Mouse (Mus musculus): ENCODE data around the gene Phex.
A peak's percentile ranks its signal among the peaks of the same experiment; 100 is the strongest.

Phex gene

DNA sequence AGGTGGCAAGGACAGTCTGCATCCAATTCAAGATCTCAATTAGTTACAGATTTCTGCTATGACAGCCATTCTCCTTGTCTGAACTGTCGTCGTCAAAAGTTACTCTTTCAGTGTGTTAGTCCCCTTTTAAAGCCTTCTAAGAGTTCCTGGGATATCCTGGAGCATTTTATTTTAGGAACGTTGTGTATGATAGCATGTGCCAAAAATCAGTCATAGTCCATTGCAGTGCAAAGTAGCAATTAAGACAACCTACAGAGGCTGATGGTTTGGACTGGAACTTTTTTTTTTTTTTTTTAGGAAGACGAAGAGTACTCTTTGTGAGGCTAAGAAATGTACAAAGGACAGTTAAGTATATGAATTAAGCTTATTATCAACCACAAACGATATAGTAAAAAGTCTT is at the start of gene Phex:
Gene Phex, minus strand, starts transcription at position 101 of the 400 bp plus-strand sequence.
- DNase-seq: no peak

- no peak for DNase-seq
These were observed 47.6 kb upstream of the Phex start for GRCm38 (mm10) chrX:157462716-157463115.

- DNase-seq: peak; percentile 29
These were observed 39.3 kb upstream of the Phex start for GRCm38 (mm10) chrX:157454430-157454829.

DNA sequence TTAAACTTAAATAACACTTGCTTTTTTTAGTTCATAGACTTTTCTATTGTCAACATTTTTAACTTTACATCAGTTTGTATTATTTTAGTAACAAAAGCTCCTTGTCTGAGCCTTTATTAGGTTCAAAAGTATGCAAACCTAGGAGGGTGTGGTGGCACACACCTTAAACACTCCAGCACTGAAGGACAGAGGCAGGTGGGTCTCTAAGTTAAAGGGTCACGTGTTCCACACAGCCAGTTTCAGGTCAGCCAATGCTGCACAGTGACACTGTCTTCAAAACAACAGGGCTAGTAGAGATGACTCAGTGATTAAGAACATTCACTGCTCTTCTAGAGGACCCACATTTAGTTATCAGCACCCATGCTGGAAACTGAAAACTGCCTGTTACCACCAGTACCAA is 33.9 kb upstream of the Phex start:
- no peak for DNase-seq

DNA sequence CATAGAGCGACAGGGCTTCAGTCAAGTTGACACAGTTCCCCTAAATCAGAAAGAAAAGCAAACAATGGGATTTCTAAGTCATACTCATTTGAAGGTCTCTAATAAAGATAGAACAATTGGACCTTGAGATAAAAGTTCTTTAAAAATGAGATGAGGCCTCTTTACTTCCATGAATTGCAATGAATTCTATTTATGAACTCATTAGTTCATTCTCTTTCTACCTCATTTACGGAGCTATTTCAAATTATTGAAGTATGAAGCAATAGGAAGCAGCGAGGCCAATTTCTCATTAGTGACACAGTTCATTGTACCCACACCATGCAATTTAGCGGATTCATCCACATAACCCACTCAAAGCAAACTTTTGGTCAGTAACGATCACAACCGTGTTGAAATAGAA is 32.3 kb upstream of the Phex start:
- DNase-seq: no peak

- DNase-seq: no peak
These were observed 19.7 kb upstream of the Phex start for GRCm38 (mm10) chrX:157434768-157435167.

- no peak for DNase-seq
These were observed 4.3 kb upstream of the Phex start for GRCm38 (mm10) chrX:157419451-157419850.

GRCm38 (mm10) chrX:157404919-157405318 is 10.2 kb downstream of the Phex start:
- DNase-seq: no peak

GRCm38 (mm10) chrX:157391241-157391640 is 23.9 kb downstream of the Phex start:
- DNase-seq: peak; percentile 21

DNA sequence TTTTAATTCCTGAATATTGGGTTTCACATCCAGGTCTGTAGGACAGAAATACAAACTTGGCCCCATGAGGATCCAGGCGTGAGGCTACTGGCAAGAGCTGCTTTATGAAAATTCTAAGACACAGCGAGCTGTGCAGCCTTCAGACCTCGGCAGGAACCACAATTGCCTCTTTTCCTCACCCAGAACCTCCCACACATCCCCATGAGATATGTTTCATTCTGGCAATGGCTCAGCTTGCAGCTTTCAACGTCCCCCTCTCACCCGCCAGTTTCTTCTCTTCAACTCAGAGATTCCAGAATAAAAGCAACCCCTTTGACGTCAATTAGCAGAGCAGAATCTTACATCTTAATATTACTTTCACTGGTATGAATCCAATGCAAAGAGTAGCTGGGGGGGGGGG is 25.0 kb downstream of the Phex start:
- peak; percentile 35 for DNase-seq

GRCm38 (mm10) chrX:157388419-157388818 is 26.7 kb downstream of the Phex start:
- DNase-seq: peak; percentile 29

DNA sequence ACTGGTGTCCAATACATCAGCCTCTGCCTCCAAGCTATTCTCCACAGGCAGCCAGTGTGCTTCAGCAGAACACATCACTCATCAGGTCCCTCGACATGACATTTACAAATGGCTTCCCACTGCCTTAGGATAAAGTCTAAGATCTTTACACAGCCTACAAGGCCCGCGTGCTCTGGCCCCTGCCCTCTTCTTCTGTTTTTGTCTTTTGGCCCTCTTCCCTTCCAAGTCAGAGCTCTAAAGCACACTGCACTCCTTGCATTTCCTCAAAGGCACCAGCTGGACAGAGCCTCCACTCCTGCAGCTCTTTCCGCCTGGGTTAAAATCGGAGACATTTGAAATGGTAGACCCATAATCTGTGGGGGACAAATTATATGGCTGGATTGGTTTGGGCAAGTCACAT is 28.1 kb downstream of the Phex start:
- no peak for DNase-seq

- no peak for DNase-seq
These were observed 36.3 kb downstream of the Phex start for GRCm38 (mm10) chrX:157378822-157379221.

- DNase-seq: no peak
These were observed 37.7 kb downstream of the Phex start for GRCm38 (mm10) chrX:157377456-157377855.

GRCm38 (mm10) chrX:157373873-157374272 is 41.2 kb downstream of the Phex start:
- DNase-seq: no peak

DNA sequence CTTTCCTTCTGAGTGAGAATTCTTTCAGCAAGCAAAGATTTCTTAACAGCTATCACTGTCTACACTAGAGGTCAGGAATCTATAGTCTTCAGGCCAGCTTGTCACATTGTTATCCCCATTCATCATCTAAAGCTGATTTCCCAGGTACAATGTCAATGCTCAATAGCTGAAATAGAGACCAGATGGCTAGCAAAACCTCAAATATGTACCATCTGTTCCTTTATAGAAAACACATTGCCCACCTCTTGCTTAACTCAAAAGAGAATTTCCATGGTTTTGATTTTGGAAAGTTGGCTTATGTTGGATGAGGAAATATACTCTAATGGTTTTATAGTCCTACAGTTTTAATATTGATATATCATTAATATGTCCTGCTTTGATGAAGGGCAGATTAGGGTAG is 45.9 kb downstream of the Phex start:
- DNase-seq: no peak

- DNase-seq: peak; percentile 13
These were observed 59.6 kb downstream of the Phex start for GRCm38 (mm10) chrX:157355521-157355920.

GRCm38 (mm10) chrX:157346201-157346600 is 68.9 kb downstream of the Phex start:
- no peak for DNase-seq

DNA sequence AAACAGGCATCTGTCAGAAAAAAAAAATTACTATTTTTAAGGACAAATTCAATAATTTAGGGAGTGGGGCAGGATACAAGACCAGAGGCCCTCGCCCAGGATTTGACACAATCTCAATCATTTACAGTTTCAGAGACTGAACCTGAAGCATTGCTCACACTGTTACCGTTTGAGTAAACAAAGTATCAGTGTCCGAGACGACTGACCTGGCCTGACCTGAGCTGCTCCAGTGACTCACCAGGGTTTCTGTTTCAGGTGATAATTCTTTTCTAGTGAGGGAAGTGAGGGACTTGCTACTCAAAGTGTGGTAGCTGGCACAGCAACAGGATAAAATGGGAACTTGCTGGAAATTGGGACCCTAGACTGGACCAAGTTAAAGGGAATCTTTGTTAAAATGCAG is 80.4 kb downstream of the Phex start:
- no peak for DNase-seq

DNA sequence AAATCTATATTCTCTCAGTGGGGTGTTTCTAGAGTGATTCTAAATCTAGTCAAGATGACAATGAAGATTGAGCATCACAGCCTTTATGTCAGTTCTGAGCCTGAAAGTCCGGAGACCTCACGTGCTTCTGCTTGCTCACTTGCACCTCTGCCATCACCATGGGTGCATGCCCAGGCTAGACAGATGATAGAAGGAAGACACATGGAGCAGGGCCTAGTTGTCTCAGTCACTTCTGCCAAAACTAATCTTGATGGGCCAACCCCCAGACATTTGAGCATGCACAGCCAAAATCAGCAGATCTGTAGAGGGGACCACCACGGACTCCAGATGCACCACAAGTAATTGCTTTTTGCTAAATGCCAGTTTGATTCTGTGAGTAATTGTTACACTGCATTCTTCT is 85.3 kb downstream of the Phex start:
- no peak for DNase-seq

- DNase-seq: no peak
These were observed 86.7 kb downstream of the Phex start for GRCm38 (mm10) chrX:157328396-157328795.

DNA sequence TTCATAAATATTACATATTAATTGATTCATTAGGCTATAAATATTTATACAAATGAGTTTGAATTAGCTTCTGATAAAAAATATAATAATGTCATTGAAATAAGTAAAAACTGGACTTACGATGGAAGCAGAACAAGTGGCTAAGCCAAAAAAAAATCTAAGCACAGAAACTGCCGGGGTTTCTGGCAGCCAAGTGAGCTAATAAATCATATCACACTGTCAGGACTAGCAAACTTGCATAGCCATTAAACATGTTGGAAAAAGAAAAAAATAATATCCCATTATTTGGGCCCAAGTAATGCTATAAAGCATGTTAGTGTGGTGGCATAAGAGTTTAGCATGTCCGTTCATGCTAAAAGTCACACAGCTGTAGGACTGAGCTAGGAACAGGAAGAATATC is 87.4 kb downstream of the Phex start:
- no peak for DNase-seq

GRCm38 (mm10) chrX:157324396-157324795 is 90.7 kb downstream of the Phex start:
- DNase-seq: no peak

- DNase-seq: no peak
These were observed 104.8 kb downstream of the Phex start for GRCm38 (mm10) chrX:157310331-157310730.

DNA sequence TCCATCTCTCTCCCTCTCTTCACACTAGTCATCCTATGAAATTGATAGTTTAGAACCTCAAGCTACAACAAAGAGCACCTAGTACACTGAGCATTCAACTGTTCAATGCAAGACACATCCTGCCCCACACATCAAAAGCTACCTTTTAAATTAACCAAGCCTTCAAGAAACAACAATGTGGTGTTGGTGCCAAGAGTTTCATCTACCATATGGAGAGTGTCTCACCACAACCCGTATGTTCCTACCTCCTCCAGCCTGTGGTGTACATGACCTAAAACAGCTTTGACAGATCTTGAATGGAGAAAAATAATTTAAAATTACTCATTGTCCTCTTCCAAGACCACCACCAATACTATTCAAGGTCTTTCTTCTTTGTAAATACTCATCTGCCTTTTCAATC is 106.9 kb downstream of the Phex start:
- no peak for DNase-seq

- DNase-seq: peak; percentile 14
These were observed 107.7 kb downstream of the Phex start for GRCm38 (mm10) chrX:157307411-157307810.
